Mouse (Mus musculus) limb, embryonic 11.5 days (tissue): Measurements from ENCODE around the gene Cks1b. TPM values are rescaled to one million over a fixed set of nuclear protein-coding genes. Genes with fewer than 3 reads are reported as not detected.
A peak's percentile ranks its signal among the peaks of the same experiment; 100 is the strongest.

Experiments
- ATAC-seq: fragments of 200-750 bp; cut with Nextera tagmentation; 2 replicates; pipeline ENCODE4 v1.8.0; 2017; ENCODE audit warnings: low read depth; ENCODE audit not compliant: insufficient number of reproducible peaks, low FRiP score, low TSS enrichment
- DNase-seq: peaks from one replicate; pipeline ENCODE4 v3.0.0-alpha.2; 2015; ENCODE audit warnings: low spot score
- H3K27ac ChIP-seq: fragments of 300-500 bp; sonication (generic); replicated peaks from 2 replicates; pipeline ENCODE4 v1.5.1; 2014; ENCODE audit warnings: low read depth, mild to moderate bottlenecking, low read length
- H3K27me3 ChIP-seq: fragments of 300-500 bp; sonication (generic); 2 replicates; pipeline ENCODE4 v1.6.1; 2014; ENCODE audit warnings: mild to moderate bottlenecking, low read length, mixed read lengths; ENCODE audit not compliant: control insufficient read depth, insufficient read depth
- H3K36me3 ChIP-seq: fragments of 300-500 bp; sonication (generic); 2 replicates; pipeline ENCODE4 v1.6.1; 2014; ENCODE audit warnings: mild to moderate bottlenecking, low read length, moderate library complexity, mixed read lengths; ENCODE audit not compliant: control insufficient read depth, insufficient read depth
- H3K4me1 ChIP-seq: fragments of 300-500 bp; sonication (generic); 2 replicates; pipeline ENCODE4 v1.6.1; 2014; ENCODE audit warnings: low read length, mixed read lengths; ENCODE audit not compliant: control insufficient read depth, insufficient read depth
- H3K4me2 ChIP-seq: fragments of 300-500 bp; sonication (generic); 2 replicates; pipeline ENCODE4 v1.6.1; 2014; ENCODE audit warnings: low read depth, mild to moderate bottlenecking, moderate library complexity; ENCODE audit not compliant: severe bottlenecking
- H3K4me3 ChIP-seq: fragments of 300-500 bp; sonication (generic); 2 replicates; pipeline ENCODE4 v1.5.1; 2014; ENCODE audit warnings: low read depth, low read length
- H3K9ac ChIP-seq: fragments of 300-500 bp; sonication (generic); 2 replicates; pipeline ENCODE4 v1.6.1; 2014; ENCODE audit warnings: mild to moderate bottlenecking, low read length
- H3K9me3 ChIP-seq: fragments of 300-500 bp; sonication (generic); 2 replicates; pipeline ENCODE4 v1.6.1; 2016; ENCODE audit warnings: low read length; ENCODE audit not compliant: control insufficient read depth
- WGBS: fragments of 180-500 bp; shearing (Covaris S2); extraction: QIAGEN DNeasy Blood & Tissue Kit; methylation state at CpG from one replicate; pipeline ENCODE4 v1.1.7; 2014; 5-methylcytosine and 5-hydroxymethylcytosine counted together
- polyA plus RNA-seq: library from polyadenylated mRNA; unstranded; fragments of >200 nt; fragmentation: Nextera tagmentation; extraction: Ambion mirVana; gene quantifications from 2 replicates; pipeline ENCODE4 v1.2.1, GENCODE M21; 2014

Cks1b gene
- polyA plus RNA-seq, 1 experiment from 2014 or later, result 797 TPM

DNA sequence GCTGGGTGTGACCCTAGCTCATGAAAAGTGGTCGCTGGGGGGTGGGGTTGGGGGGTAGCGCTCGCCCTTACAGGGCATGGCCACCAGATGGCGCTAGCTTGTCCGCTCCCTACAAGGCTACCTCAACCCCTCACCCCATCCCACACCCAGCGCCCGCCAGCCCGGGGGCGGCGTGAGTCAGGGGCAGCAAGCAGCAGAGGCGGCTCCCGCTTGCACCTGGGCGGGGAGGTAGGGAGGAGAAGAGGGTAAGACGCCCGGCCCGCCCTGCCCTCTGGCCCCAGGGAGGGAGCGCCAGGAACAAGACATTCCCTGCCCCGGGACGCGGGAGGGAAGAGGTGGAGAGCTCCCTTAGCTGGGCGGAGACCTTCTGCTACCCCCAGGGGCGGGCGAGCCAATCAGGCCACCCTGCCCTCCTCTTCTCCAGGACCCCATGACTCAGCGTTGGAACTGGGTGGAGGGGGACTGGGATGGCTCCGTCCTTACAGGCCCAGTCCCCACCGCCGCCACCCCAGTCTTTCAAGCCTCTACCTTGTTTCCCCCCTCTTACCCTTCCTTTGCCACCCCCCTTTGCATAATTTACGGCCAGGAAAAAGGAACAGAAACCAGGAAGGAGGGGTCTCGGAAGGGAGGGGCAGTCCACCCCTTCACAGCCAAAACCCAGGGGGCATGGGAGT is 39.7 kb downstream of the Cks1b start:
- DNase-seq (peak; percentile 91), ATAC-seq (peak; percentile 85)
- WGBS, result under 1% methylated on average over 28 of the region's 29 CpGs
- Histone ChIP-seq H3K27me3 (no peaks in the 10 kb centered on the region), H3K4me1 (0 out of 2 replicates have a peak, but pooled peaks cover 3% of the 10 kb centered on the region), H3K9ac (peak overlapping the region; percentile 68), H3K36me3 (no peaks in the 10 kb centered on the region), H3K4me2 (peak overlapping the region; percentile 80), H3K9me3 (no peaks in the 10 kb centered on the region), H3K27ac (0 out of 2 replicates have a peak overlapping the region, but pooled peaks have one; percentile 14), H3K4me3 (peak overlapping the region; percentile 51)

DNA sequence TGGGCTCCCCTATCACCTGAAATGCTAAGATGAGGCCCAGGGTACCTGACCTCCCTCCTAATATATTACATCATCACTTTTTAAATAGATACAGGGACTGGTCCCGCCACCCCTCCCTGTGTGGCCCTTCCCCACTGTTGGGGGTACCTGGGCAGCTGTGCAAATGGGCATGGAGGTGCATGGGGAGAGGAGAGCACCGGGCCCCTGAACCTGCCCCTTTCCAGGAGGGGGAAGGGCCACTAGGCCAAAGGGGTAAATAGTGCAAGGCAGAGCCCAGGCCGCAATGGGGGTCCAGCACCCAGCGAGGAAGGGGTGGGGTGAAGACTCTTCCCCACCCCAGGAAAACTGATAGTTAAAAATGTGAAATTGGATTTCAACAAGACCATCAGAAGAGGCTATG is 40.4 kb downstream of the Cks1b start:
- DNase-seq, result no peak
- WGBS, result 80% methylated on average over 4 of the region's 4 CpGs
- no peak overlapping the region; the same call in 1 of the 2 replicates for H3K4me2 ChIP-seq
- H3K9ac ChIP-seq, result no peak overlapping the region
- peak; percentile 19; the same call in 1 of the 2 replicates for ATAC-seq
- no peak overlapping the region for H3K4me3 ChIP-seq
- no peak overlapping the region for H3K27ac ChIP-seq
- no peaks in the 10 kb centered on the region for H3K9me3 ChIP-seq
- no peaks in the 10 kb centered on the region for H3K36me3 ChIP-seq
- H3K4me1 ChIP-seq, result peaks cover 3% of the 10 kb centered on the region; the same call in 1 of the 2 replicates
- no peaks in the 10 kb centered on the region for H3K27me3 ChIP-seq

DNA sequence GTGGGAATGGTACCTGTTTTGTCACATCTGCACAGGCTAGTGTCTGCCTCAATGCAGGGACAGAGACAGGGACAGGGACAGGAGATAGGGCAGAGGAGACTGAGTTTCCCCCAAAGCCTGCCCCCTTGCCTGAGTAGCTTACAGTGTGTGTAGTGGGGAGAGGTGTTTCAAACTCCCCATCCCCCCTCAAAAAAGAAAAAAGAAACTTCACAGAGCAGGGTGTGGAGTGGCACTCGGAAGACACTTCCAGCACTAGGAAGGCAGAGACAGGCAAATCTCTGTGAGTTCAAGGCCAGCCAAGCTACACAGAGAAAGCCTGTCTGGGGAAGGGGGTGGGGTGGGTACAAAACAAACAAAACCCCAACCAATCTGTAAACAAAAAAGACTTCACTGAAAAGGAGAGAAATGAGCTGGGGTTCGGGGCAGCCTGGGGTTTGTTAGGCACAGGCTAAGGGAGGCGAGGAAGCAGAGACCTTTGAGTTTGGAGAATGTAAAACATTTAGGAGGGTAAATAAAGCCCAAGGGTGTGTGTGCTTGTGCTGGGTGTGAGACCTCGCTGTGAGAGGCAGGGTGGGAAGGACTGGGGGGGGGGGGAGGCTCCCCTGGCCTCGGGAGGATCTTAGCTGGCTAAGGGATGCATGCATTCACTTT is 44.5 kb downstream of the Cks1b start:
- no peak for ATAC-seq
- no peaks in the 10 kb centered on the region for H3K27me3 ChIP-seq
- 41% methylated on average over 5 of the region's 5 CpGs for WGBS
- no peak overlapping the region for H3K4me3 ChIP-seq
- H3K4me2 ChIP-seq, result no peak overlapping the region
- H3K4me1 ChIP-seq, result peaks cover 3% of the 10 kb centered on the region; the same call in 1 of the 2 replicates
- DNase-seq, result no peak
- no peaks in the 10 kb centered on the region for H3K9me3 ChIP-seq
- no peak overlapping the region for H3K27ac ChIP-seq
- H3K36me3 ChIP-seq, result no peaks in the 10 kb centered on the region
- H3K9ac ChIP-seq, result no peak overlapping the region

DNA sequence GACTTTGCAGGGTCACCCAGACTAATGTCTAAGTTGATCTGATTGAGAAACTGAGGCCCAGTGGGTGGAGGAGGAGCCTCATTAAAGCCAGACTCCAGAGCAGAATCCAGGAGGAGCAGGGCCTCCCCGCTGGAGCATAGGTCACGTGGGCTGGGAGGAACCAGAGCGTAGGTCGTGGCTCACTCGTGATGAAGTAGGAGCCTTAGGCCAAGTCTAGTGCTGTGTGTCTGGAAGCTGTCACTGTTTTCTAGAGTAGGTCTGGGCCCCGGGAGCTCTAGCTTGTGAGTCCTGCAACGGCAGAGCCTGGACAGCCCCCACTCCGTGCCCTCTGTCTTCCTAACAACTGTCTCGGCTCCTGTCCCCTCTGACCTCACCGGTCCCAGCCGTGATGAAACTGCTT is 50.8 kb downstream of the Cks1b start:
- Histone ChIP-seq H3K27ac (no peak overlapping the region), H3K4me1 (no peaks in the 10 kb centered on the region), H3K27me3 (no peaks in the 10 kb centered on the region), H3K9ac (no peak overlapping the region), H3K4me2 (no peak overlapping the region), H3K9me3 (no peaks in the 10 kb centered on the region), H3K36me3 (no peaks in the 10 kb centered on the region), H3K4me3 (no peak overlapping the region)
- DNase-seq (no peak), ATAC-seq (0 out of 2 replicates have a peak, but pooled peaks have one; percentile 57)
- WGBS, result 60% methylated on average over 11 of the region's 11 CpGs

DNA sequence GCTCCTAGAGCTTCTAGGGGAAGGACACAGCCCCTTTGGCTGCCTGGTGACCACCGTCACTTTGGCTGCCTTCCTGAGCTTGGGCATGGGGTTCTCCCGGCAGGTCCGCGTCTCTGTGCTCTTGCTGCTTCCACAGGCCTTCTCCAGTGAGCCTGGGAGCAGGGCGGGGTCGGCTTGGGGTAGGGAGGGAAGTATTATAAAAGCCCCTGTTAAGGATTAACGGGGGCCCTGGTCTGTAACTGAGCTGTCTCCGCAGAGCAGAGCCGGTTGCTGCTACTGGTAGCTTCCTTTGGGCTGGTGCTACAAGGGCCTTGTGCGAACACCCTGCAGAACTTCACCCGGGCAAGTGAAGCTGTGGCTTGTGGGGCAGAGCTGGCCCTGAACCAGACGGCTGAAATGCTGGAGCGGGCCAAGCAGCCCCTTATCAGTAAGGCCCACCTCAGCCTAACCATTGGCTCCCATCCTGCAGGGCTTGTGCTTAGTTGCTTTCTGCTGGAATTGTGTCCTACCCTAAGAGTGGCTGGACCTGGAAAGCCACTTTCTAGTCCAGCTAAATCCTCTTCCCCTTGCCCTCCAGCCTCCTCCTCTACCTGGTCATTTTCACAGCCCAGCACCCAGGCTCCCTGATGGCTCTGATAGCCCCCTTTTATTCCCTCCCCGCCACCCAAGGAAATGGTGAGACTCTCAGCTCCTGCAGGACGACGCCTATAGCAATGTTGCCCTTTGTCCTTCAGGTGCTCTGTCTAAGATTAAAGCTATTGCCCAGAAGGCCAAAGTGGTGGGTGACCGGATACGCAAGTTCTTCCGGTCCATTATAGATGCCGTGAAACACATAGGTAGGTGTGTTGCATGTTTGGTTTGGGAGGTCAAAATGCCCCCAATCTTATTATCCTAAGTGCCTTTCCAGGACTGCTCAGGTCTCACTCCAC is 52.4 kb downstream of the Cks1b start:
- Histone ChIP-seq H3K9me3 (no peaks in the 10 kb centered on the region), H3K9ac (no peak overlapping the region), H3K27me3 (no peaks in the 10 kb centered on the region), H3K4me3 (no peak overlapping the region), H3K36me3 (no peaks in the 10 kb centered on the region), H3K4me2 (no peak overlapping the region), H3K4me1 (no peaks in the 10 kb centered on the region), H3K27ac (no peak overlapping the region)
- no peak for DNase-seq
- WGBS, result 70% methylated on average over 20 of the region's 20 CpGs
- ATAC-seq, result no peak

Other genes with a start within 250 kb of the Cks1b start
- gene Scamp3, start 240.9 kb downstream of the Cks1b start, polyA plus RNA-seq, result 107 and 110 TPM in 2 replicates
- gene Fam189b, start 235.2 kb downstream of the Cks1b start, polyA plus RNA-seq, result 24.0 and 27.1 TPM in 2 replicates
- gene Gba, start 215.5 kb downstream of the Cks1b start, polyA plus RNA-seq, result 30.7 and 33.1 TPM in 2 replicates
- 21.0 and 21.6 TPM in 2 replicates for gene Thbs3, start 203.2 kb downstream of the Cks1b start, polyA plus RNA-seq
- 213 and 231 TPM in 2 replicates for gene Mtx1, start 191.3 kb downstream of the Cks1b start, polyA plus RNA-seq
- gene Muc1, start 189.3 kb downstream of the Cks1b start, polyA plus RNA-seq, result 0.68 TPM in 1 of 2 replicates, not detected in the other
- 272 and 295 TPM in 2 replicates for gene Krtcap2, start 172.4 kb downstream of the Cks1b start, polyA plus RNA-seq
- 4.0 and 5.5 TPM in 2 replicates for gene Trim46, start 172.1 kb downstream of the Cks1b start, polyA plus RNA-seq
- gene Dpm3, start 159.0 kb downstream of the Cks1b start, polyA plus RNA-seq, result 93.3 and 106 TPM in 2 replicates
- gene Slc50a1, start 147.8 kb downstream of the Cks1b start, polyA plus RNA-seq, result 46.4 and 47.2 TPM in 2 replicates
- gene Efna1, start 137.2 kb downstream of the Cks1b start, polyA plus RNA-seq, result 42.4 and 47.7 TPM in 2 replicates
- 13.9 and 19.3 TPM in 2 replicates for gene Efna3, start 95.4 kb downstream of the Cks1b start, polyA plus RNA-seq
- 46.9 and 48.9 TPM in 2 replicates for gene Efna4, start 80.4 kb downstream of the Cks1b start, polyA plus RNA-seq
- gene Adam15, start 68.4 kb downstream of the Cks1b start, polyA plus RNA-seq, result 17.8 and 21.0 TPM in 2 replicates
- gene Dcst2, start 56.4 kb downstream of the Cks1b start, polyA plus RNA-seq, result 0.23 and 0.28 TPM in 2 replicates
- gene Dcst1, start 53.1 kb downstream of the Cks1b start, polyA plus RNA-seq, result 0.37 and 0.44 TPM in 2 replicates
- 0.41 and 0.45 TPM in 2 replicates for gene Zbtb7b, start 23.6 kb downstream of the Cks1b start, polyA plus RNA-seq
- 0.61 TPM in 1 of 2 replicates, not detected in the other for gene Lenep, start 15.6 kb downstream of the Cks1b start, polyA plus RNA-seq
- 19.0 and 21.9 TPM in 2 replicates for gene Flad1, start 6.5 kb downstream of the Cks1b start, polyA plus RNA-seq
- gene Shc1, start 60 bp upstream of the Cks1b start, polyA plus RNA-seq, result 55.7 and 64.5 TPM in 2 replicates
- gene Pygo2, start 11.8 kb upstream of the Cks1b start, polyA plus RNA-seq, result 64.3 and 65.5 TPM in 2 replicates
- 10.3 and 11.5 TPM in 2 replicates for gene Pbxip1, start 18.3 kb upstream of the Cks1b start, polyA plus RNA-seq
- 58.6 and 64.0 TPM in 2 replicates for gene Pmvk, start 36.2 kb upstream of the Cks1b start, polyA plus RNA-seq
- 1.0 and 1.1 TPM in 2 replicates for gene Kcnn3, start 101.8 kb upstream of the Cks1b start, polyA plus RNA-seq